Mouse (Mus musculus) forebrain, embryonic 14.5 days (tissue): ENCODE data around the gene Fam167b. TPM values are rescaled to one million over a fixed set of nuclear protein-coding genes. Genes with fewer than 3 reads are reported as not detected.
"Not testable (repeated sequence)": the region's sequence is repeated elsewhere in the genome, so short reads cannot be mapped to it uniquely, and the experiment has no call there.

Experiments
- ATAC-seq: fragments of 200-750 bp; cut with Nextera tagmentation; 2 replicates; pipeline ENCODE4 v1.8.0; 2017; ENCODE audit warnings: mild to moderate bottlenecking, moderate library complexity
- DNase-seq: peaks from one replicate; pipeline ENCODE4 v3.0.0-alpha.2; 2015; ENCODE audit warnings: low spot score
- H3K27ac ChIP-seq: fragments of 300-500 bp; sonication (generic); 2 replicates; pipeline ENCODE4 v1.5.1; 2014; ENCODE audit warnings: low read depth, mild to moderate bottlenecking, control low read depth, low read length, moderate library complexity
- H3K27me3 ChIP-seq: fragments of 300-500 bp; sonication (generic); replicated peaks from 2 replicates; pipeline ENCODE4 v1.6.1; 2014; ENCODE audit warnings: low read length, control low read depth, mixed read lengths; ENCODE audit not compliant: control insufficient read depth, insufficient read depth
- H3K36me3 ChIP-seq: fragments of 300-500 bp; sonication (generic); 2 replicates; pipeline ENCODE4 v1.6.1; 2014; ENCODE audit warnings: low read length, control low read depth; ENCODE audit not compliant: control insufficient read depth, insufficient read depth
- H3K4me1 ChIP-seq: fragments of 300-500 bp; sonication (generic); 2 replicates; pipeline ENCODE4 v1.6.1; 2014; ENCODE audit warnings: antibody characterized with exemption, low read length, control low read depth; ENCODE audit not compliant: control insufficient read depth, insufficient read depth
- H3K4me2 ChIP-seq: fragments of 300-500 bp; sonication (generic); 2 replicates; pipeline ENCODE4 v1.6.1; 2014; ENCODE audit warnings: mild to moderate bottlenecking, control low read depth, low read length
- H3K4me3 ChIP-seq: fragments of 300-500 bp; sonication (generic); 2 replicates; pipeline ENCODE4 v1.5.1; 2014; ENCODE audit warnings: low read depth, low read length, control low read depth
- H3K9ac ChIP-seq: fragments of 300-500 bp; sonication (generic); 2 replicates; pipeline ENCODE4 v1.6.1; 2014; ENCODE audit warnings: mild to moderate bottlenecking, low read length, control low read depth, moderate library complexity
- H3K9me3 ChIP-seq: fragments of 300-500 bp; sonication (generic); replicated peaks from 2 replicates; pipeline ENCODE4 v1.6.1; 2016; ENCODE audit warnings: low read length, control low read depth, mixed read lengths; ENCODE audit not compliant: control insufficient read depth
- WGBS: fragments of 180-500 bp; shearing (Covaris S2); extraction: QIAGEN DNeasy Blood & Tissue Kit; methylation state at CpG from one replicate; pipeline ENCODE4 v1.1.7; 2014; 5-methylcytosine and 5-hydroxymethylcytosine counted together
- microRNA-seq: library from miRNA; unstranded; fragments of <30 nt; microRNA quantifications from one replicate; pipeline ENCODE4, GENCODE M21; 2016
- polyA plus RNA-seq: library from polyadenylated mRNA; unstranded; fragments of >200 nt; fragmentation: Nextera tagmentation; extraction: Ambion mirVana; gene quantifications from 2 replicates; pipeline ENCODE4 v1.2.1, GENCODE M21; 2014

The Fam167b gene
- polyA plus RNA-seq, 1 experiment from 2014 or later: not detected

DNA sequence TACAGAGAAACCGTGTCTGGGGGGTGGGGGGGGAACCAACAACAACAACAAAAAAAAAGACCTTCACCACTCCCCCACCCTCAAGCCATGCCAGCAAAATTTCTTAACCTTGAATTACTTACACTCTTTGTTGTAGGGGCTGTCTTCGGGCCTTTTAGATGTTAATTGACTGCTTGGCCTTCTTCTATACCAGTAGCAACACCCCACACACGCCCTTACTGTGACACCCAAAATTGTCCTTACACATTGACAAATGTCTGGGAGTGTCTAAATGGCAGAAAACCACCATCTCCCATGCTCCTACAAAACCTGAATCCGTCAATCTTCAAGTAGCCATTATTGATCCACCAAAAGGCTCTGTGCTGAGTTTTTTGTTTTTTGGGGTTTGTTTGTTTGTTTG, 34.2 kb downstream of the Fam167b start:
- Histone ChIP-seq H3K36me3 (0 out of 2 replicates have a peak, but pooled peaks cover 4% of the 10 kb centered on the region), H3K9ac (no peak overlapping the region), H3K9me3 (no peaks in the 10 kb centered on the region), H3K4me3 (no peak overlapping the region), H3K27ac (no peak overlapping the region), H3K4me2 (no peak overlapping the region), H3K4me1 (peaks cover 10% of the 10 kb centered on the region), H3K27me3 (no peaks in the 10 kb centered on the region)
- 83% methylated on average over 4 of the region's 4 CpGs for WGBS
- no peak for DNase-seq
- no peak for ATAC-seq

DNA sequence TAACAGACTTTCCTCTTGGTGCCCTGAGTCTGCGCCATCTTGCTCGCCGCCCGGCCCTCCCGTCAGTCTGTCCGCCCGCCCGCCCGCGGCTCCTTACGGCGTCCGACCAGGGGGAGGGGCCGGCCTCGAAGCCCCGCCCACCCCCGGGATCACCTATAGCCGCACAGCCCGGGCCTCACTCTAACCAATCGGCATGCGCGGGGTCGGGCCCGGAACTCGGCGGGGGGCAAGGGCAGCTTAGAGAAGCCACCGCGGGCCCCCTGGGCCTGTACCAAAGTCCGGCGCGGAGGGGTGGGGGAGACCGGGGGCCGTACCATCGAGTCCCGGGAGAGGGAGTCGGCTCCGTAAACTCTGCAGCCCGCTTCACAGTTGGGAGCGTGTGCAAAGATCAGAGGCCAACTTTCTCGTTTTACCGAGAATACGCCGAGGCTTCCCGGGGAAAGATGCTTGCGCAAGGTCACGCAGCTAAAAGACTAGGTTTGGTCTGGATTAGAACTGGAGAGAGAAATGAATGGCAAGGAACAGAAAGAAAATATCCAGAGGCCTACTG, 35.7 kb downstream of the Fam167b start, which contains the start of gene Hdac1:
Gene Hdac1, minus strand, starts transcription at position 122 of the 550 bp plus-strand sequence.
- 0 out of 2 replicates have a peak, but pooled peaks cover 4% of the 10 kb centered on the region for H3K36me3 ChIP-seq
- under 1% methylated on average over 46 of the region's 46 CpGs for WGBS
- peak within 1 kb of the TSS; percentile 75 for H3K27ac ChIP-seq
- H3K27me3 ChIP-seq: no peaks in the 10 kb centered on the region
- peak within 1 kb of the TSS; percentile 79 for H3K4me3 ChIP-seq
- peak; percentile 100 for ATAC-seq
- peak; percentile 98 for DNase-seq
- H3K4me2 ChIP-seq: peak within 1 kb of the TSS; percentile 80
- H3K9me3 ChIP-seq: no peaks in the 10 kb centered on the region
- peak within 1 kb of the TSS; percentile 86 for H3K9ac ChIP-seq
- peaks cover 10% of the 10 kb centered on the region for H3K4me1 ChIP-seq

DNA sequence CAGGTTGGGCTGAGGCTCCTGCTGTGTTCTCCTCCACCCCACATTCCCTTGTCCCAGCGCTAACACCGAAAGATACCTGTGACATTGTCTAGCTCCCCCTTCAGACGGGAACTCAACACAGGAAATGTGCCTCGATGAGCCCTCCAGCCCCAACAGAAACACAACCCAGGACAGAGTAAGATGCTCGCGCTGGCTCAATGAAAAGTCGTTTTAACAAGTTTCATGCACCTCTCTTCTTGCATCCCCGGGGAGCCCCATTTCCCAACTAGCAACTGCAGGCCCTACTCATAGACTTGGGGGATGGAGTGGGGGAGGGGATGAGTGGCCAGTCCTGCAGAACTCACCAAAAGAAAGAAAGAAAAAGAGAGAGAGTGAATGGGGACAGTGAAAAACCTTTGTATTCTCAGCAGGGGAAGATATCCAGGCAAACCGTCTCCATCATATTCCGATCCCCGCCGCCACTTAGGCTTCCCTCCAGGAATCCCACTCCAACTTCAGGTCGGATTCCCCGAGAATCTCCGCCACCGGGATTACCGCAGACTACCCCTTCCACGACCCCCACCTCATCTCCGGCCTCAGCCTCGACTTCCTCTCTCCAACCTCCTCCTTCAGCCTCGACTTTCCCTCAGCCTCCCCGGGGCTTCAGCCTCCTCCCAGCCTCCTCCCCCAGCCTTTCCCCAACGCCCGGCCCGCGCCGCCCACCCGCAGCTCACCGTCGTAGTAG, 36.3 kb downstream of the Fam167b start:
- ATAC-seq: no peak; the same call in 1 of the 2 replicates
- peak overlapping the region; percentile 79 for H3K4me3 ChIP-seq
- H3K36me3 ChIP-seq: 0 out of 2 replicates have a peak, but pooled peaks cover 7% of the 10 kb centered on the region
- H3K27me3 ChIP-seq: no peaks in the 10 kb centered on the region
- under 1% methylated on average over 30 of the region's 30 CpGs for WGBS
- H3K9me3 ChIP-seq: no peaks in the 10 kb centered on the region
- H3K4me1 ChIP-seq: peaks cover 10% of the 10 kb centered on the region
- peak overlapping the region; percentile 75; the same call in 1 of the 2 replicates for H3K27ac ChIP-seq
- DNase-seq: peak; percentile 32
- H3K9ac ChIP-seq: peak overlapping the region; percentile 86
- H3K4me2 ChIP-seq: peak overlapping the region; percentile 80

GRCm38 (mm10) chr4:129540012-129540411, 38.3 kb downstream of the Fam167b start:
- Histone ChIP-seq H3K27ac (no peak overlapping the region), H3K9me3 (no peaks in the 10 kb centered on the region), H3K36me3 (peaks cover 19% of the 10 kb centered on the region), H3K4me1 (peaks cover 10% of the 10 kb centered on the region), H3K4me2 (no peak overlapping the region), H3K4me3 (no peak overlapping the region), H3K27me3 (no peaks in the 10 kb centered on the region), H3K9ac (no peak overlapping the region)
- no peak for ATAC-seq
- WGBS: 88% methylated on average over 6 of the region's 6 CpGs
- no peak for DNase-seq

GRCm38 (mm10) chr4:129528901-129529300, 49.4 kb downstream of the Fam167b start:
- not testable (repeated sequence) for ATAC-seq, H3K9me3 ChIP-seq, H3K27me3 ChIP-seq, H3K4me2 ChIP-seq, H3K4me3 ChIP-seq, H3K27ac ChIP-seq, DNase-seq, H3K4me1 ChIP-seq, H3K9ac ChIP-seq
- H3K36me3 ChIP-seq: peaks cover 88% of the 10 kb centered on the region
- WGBS: 100% methylated on average over 5 of the region's 6 CpGs

Small RNA genes within 50 kb of the gene (microRNA-seq; reads per million reads assigned to microRNA genes)
- not detected for gene Mir8119

Other genes with a start within 250 kb of the Fam167b start
- gene Rbbp4, start 243.2 kb downstream of the Fam167b start, polyA plus RNA-seq: 428 and 447 TPM in 2 replicates
- gene Zbtb8os, start 242.9 kb downstream of the Fam167b start, polyA plus RNA-seq: 27.7 and 37.1 TPM in 2 replicates
- gene Zbtb8a, start 200.4 kb downstream of the Fam167b start, polyA plus RNA-seq: 5.8 and 6.6 TPM in 2 replicates
- 6.5 and 8.0 TPM in 2 replicates for gene Zbtb8b, start 137.7 kb downstream of the Fam167b start, polyA plus RNA-seq
- gene Bsdc1, start 117.0 kb downstream of the Fam167b start, polyA plus RNA-seq: 35.4 and 38.1 TPM in 2 replicates
- gene Tssk3, start 87.5 kb downstream of the Fam167b start, polyA plus RNA-seq: 0.28 TPM in 1 of 2 replicates, not detected in the other
- not detected in 2 replicates for gene Fam229a, start 87.4 kb downstream of the Fam167b start, polyA plus RNA-seq
- gene Marcksl1, start 65.0 kb downstream of the Fam167b start, polyA plus RNA-seq: 1,632 and 1,731 TPM in 2 replicates
- 132 and 154 TPM in 2 replicates for gene Hdac1, start 35.8 kb downstream of the Fam167b start, polyA plus RNA-seq
- gene Lck, start 4.9 kb downstream of the Fam167b start, polyA plus RNA-seq: 8.2 and 9.0 TPM in 2 replicates
- gene Eif3i, start 22.1 kb upstream of the Fam167b start, polyA plus RNA-seq: 259 and 316 TPM in 2 replicates
- 144 and 179 TPM in 2 replicates for gene Tmem234, start 22.1 kb upstream of the Fam167b start, polyA plus RNA-seq
- 2.2 and 3.2 TPM in 2 replicates for gene Dcdc2b, start 35.7 kb upstream of the Fam167b start, polyA plus RNA-seq
- 23.6 and 29.4 TPM in 2 replicates for gene Iqcc, start 40.5 kb upstream of the Fam167b start, polyA plus RNA-seq
- 112 and 115 TPM in 2 replicates for gene Ccdc28b, start 45.4 kb upstream of the Fam167b start, polyA plus RNA-seq
- 65.4 and 71.6 TPM in 2 replicates for gene Txlna, start 62.5 kb upstream of the Fam167b start, polyA plus RNA-seq
- gene Kpna6, start 94.2 kb upstream of the Fam167b start, polyA plus RNA-seq: 16.5 TPM in 2 replicates
- 42.0 and 47.4 TPM in 2 replicates for gene Tmem39b, start 118.3 kb upstream of the Fam167b start, polyA plus RNA-seq
- gene Khdrbs1, start 163.8 kb upstream of the Fam167b start, polyA plus RNA-seq: 133 and 136 TPM in 2 replicates
- 213 and 214 TPM in 2 replicates for gene Ptp4a2, start 232.7 kb upstream of the Fam167b start, polyA plus RNA-seq